Mouse (Mus musculus) neutrophil, adult 5-6 weeks (primary cell): ENCODE data around the gene Ppm1b. TPM values are rescaled to one million over a fixed set of nuclear protein-coding genes. Genes with fewer than 3 reads are reported as not detected.

ENCODE experiments used
- ATAC-seq: fragments of 151-379, 151-347 bp; 2 replicates; pipeline ENCODE4 v1.8.0; 2017; ENCODE audit warnings: mild to moderate bottlenecking, moderate TSS enrichment; ENCODE audit not compliant: insufficient number of reproducible peaks, poor library complexity, low FRiP score, severe bottlenecking; ENCODE audit errors: extremely low read depth
- total RNA-seq: library from RNA; stranded (forward); fragments of 200-1000 nt; gene quantifications from 2 replicates; pipeline ENCODE4 v1.2.3, GENCODE M21; 2017

The Ppm1b gene
- total RNA-seq, 1 experiment from 2014 or later: 78.3 TPM

GRCm38 (mm10) chr17:84956931-84957486, 468 bp downstream of the Ppm1b start:
- ATAC-seq: peak; percentile 55

- ATAC-seq: peak; percentile 84
Observed at GRCm38 (mm10) chr17:84957487-84958259, 1.1 kb downstream of the Ppm1b start.

GRCm38 (mm10) chr17:84958411-84958911, 1.9 kb downstream of the Ppm1b start:
- no peak for ATAC-seq

- no peak for ATAC-seq
Observed at GRCm38 (mm10) chr17:84958986-84959664, 2.6 kb downstream of the Ppm1b start.

- no peak for ATAC-seq
Observed at GRCm38 (mm10) chr17:84959665-84960020, 3.1 kb downstream of the Ppm1b start.

- no peak for ATAC-seq
Observed at GRCm38 (mm10) chr17:84960136-84960535, 3.6 kb downstream of the Ppm1b start.

- ATAC-seq: no peak
Observed at GRCm38 (mm10) chr17:84962046-84962445, 5.5 kb downstream of the Ppm1b start.

GRCm38 (mm10) chr17:84963651-84964050, 7.1 kb downstream of the Ppm1b start:
- no peak for ATAC-seq

GRCm38 (mm10) chr17:84966231-84966630, 9.7 kb downstream of the Ppm1b start:
- ATAC-seq: no peak

- no peak for ATAC-seq
Observed at GRCm38 (mm10) chr17:84967045-84967444, 10.5 kb downstream of the Ppm1b start.

GRCm38 (mm10) chr17:84969916-84970315, 13.4 kb downstream of the Ppm1b start:
- ATAC-seq: no peak

- ATAC-seq: no peak
Observed at GRCm38 (mm10) chr17:84981721-84982120, 25.2 kb downstream of the Ppm1b start.

- no peak for ATAC-seq
Observed at GRCm38 (mm10) chr17:84982735-84983134, 26.2 kb downstream of the Ppm1b start.

GRCm38 (mm10) chr17:84986368-84986767, 29.8 kb downstream of the Ppm1b start:
- ATAC-seq: no peak

GRCm38 (mm10) chr17:84987834-84988410, 31.4 kb downstream of the Ppm1b start:
- ATAC-seq: no peak

GRCm38 (mm10) chr17:84988514-84988913, 32.0 kb downstream of the Ppm1b start:
- ATAC-seq: no peak

GRCm38 (mm10) chr17:84995844-84996243, 39.3 kb downstream of the Ppm1b start:
- ATAC-seq: no peak

- no peak for ATAC-seq
Observed at GRCm38 (mm10) chr17:84997639-84998038, 41.1 kb downstream of the Ppm1b start.

GRCm38 (mm10) chr17:84999636-85000035, 43.1 kb downstream of the Ppm1b start:
- no peak for ATAC-seq

- ATAC-seq: no peak
Observed at GRCm38 (mm10) chr17:85013485-85013884, 56.9 kb downstream of the Ppm1b start.
